Mouse (Mus musculus): ENCODE results near the gene Gart. TPM values are rescaled to one million over a fixed set of nuclear protein-coding genes. Genes with fewer than 3 reads are reported as not detected.
A peak's percentile ranks its signal among the peaks of the same experiment; 100 is the strongest.

The Gart gene
- polyA plus RNA-seq, 1 experiment from 2014 or later, result 95.7 TPM

DNA sequence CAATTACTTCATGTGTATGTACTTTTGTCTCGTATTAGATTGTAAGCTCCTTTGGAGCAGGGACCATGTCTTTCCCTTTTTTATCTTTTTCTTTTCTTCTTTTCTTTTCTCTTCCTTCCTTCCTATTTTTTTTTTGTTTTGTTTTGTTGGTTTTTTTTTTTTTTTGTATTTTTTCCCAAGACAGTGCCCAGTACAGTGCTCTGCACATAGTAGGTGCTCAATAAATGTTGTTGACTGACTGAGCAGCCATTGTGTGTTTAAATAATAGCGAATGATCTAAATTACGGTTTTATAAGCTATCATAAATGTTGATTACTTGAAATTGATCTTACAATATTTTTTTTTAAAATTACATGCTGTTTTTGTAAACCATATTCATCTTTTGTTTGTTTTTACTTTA, 17.0 kb upstream of the Gart start:
- Histone ChIP-seq H3K4me2 (no peak overlapping the region), H3K27ac (no peak overlapping the region), H3K4me1 (peaks cover 7% of the 10 kb centered on the region), H3K27me3 (no peaks in the 10 kb centered on the region), H3K9me3 (replicated peaks) (no peaks in the 10 kb centered on the region), H3K36me3 (ENCODE audit: poor library complexity, severe bottlenecking) (peaks cover 88% of the 10 kb centered on the region), H3K4me3 (no peak overlapping the region), H3K9ac (no peak overlapping the region)
- 94% methylated on average over 3 of the region's 3 CpGs for WGBS
- ATAC-seq, result no peak

DNA sequence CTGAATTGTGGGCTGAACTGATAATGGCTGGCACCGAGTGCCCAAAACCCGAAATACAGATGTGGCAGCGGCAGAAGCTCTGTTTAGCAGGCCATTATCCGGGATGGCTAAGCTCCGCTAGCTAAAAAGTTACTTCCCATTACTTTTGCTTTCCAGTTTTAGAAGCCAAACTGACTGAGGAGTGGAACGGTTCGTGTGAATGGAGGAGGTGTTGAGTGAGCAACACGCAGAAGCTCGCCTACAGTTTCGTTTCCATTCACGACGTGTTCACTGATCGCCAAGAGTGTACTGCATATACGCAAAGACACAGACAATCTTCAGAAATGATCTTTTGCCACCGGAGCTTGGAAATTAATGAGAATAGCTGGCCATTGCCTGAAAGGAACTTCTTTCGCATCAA, 15.6 kb upstream of the Gart start:
- ATAC-seq, result no peak
- WGBS, result 94% methylated on average over 16 of the region's 16 CpGs
- H3K4me3 ChIP-seq, result no peak overlapping the region
- H3K4me1 ChIP-seq, result peaks cover 7% of the 10 kb centered on the region
- H3K9me3 ChIP-seq (replicated peaks), result no peaks in the 10 kb centered on the region
- no peaks in the 10 kb centered on the region for H3K27me3 ChIP-seq
- H3K4me2 ChIP-seq, result no peak overlapping the region
- H3K27ac ChIP-seq, result no peak overlapping the region
- H3K36me3 ChIP-seq (ENCODE audit: poor library complexity, severe bottlenecking), result peaks cover 93% of the 10 kb centered on the region
- H3K9ac ChIP-seq, result no peak overlapping the region

DNA sequence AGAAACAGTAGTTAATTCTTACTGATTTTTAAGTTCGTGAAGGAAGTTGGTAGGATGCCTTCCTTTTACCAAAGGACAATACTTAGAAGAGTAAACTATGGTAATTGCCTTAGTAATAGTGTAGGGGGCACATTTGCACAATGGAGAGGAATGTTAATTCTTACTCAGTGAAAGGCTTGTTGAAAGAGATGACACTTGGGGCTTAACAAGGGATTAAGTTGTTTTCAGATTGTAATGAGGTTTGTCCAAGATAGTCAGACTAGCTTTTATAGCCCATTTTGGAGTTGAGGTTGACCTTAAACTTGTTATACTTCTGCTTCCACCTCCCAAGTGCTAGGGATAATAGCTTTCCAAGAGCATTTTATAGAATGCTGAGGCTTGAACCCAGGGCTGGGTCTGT, 14.6 kb upstream of the Gart start:
- no peak for ATAC-seq
- 17% methylated on average over 1 of the region's 1 CpGs for WGBS
- H3K4me3 ChIP-seq, result no peak overlapping the region

DNA sequence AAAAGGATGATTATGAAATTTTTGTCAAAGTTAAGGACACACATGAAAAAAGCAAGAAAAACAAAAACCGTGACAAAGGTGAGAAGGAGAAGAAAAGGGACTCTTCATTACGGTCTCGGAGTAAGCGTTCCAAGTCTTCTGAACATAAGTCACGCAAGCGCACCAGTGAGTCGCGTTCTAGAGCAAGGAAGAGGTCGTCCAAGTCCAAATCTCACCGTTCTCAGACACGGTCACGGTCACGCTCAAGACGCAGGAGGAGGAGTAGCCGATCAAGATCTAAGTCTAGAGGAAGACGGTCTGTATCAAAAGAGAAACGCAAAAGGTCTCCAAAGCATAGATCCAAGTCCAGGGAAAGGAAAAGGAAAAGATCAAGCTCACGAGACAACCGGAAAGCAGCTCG, 13.0 kb upstream of the Gart start:
- peaks cover 7% of the 10 kb centered on the region for H3K4me1 ChIP-seq
- WGBS, result 97% methylated on average over 20 of the region's 20 CpGs
- no peak overlapping the region for H3K4me3 ChIP-seq
- peaks cover 93% of the 10 kb centered on the region for H3K36me3 ChIP-seq (ENCODE audit: poor library complexity, severe bottlenecking)
- H3K27me3 ChIP-seq, result no peaks in the 10 kb centered on the region
- no peak overlapping the region for H3K27ac ChIP-seq
- no peak overlapping the region for H3K4me2 ChIP-seq
- no peak overlapping the region for H3K9ac ChIP-seq
- ATAC-seq, result no peak
- H3K9me3 ChIP-seq (replicated peaks), result no peaks in the 10 kb centered on the region

More for the DNA sequence above, 14.6 kb upstream of the Gart start:
- Histone ChIP-seq H3K9me3 (replicated peaks) (no peaks in the 10 kb centered on the region), H3K27ac (no peak overlapping the region), H3K36me3 (ENCODE audit: poor library complexity, severe bottlenecking) (peaks cover 93% of the 10 kb centered on the region), H3K9ac (no peak overlapping the region), H3K4me1 (peaks cover 7% of the 10 kb centered on the region), H3K4me2 (no peak overlapping the region), H3K27me3 (no peaks in the 10 kb centered on the region)

DNA sequence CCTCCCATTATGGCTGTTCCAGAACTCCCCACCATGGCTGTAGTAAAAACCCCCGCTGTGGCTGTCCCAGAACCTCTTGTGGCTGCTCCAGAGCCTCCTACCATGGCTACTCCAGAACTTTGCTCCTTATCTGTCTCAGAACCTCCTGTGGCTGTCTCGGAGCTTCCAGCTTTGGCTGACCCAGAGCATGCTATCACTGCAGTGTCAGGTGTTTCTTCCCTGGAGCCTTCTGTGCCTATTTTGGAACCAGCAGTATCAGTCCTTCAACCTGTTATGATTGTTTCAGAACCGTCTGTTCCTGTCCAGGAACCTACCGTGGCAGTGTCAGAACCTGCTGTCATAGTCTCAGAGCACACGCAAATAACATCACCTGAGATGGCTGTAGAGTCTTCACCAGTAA, 11.7 kb upstream of the Gart start:
- no peak overlapping the region for H3K4me3 ChIP-seq

DNA sequence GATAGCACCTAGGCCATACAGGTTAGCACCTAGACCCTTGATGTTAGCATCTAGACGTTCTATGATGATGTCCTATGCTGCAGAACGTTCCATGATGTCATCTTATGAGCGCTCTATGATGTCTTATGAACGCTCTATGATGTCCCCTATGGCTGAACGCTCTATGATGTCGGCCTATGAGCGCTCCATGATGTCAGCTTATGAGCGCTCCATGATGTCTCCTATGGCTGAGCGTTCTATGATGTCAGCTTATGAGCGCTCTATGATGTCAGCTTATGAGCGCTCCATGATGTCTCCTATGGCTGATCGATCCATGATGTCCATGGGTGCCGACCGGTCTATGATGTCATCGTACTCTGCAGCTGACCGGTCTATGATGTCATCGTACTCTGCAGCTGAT, 10.5 kb upstream of the Gart start:
- Histone ChIP-seq H3K27me3 (no peaks in the 10 kb centered on the region), H3K27ac (no peak overlapping the region), H3K9me3 (replicated peaks) (no peaks in the 10 kb centered on the region), H3K4me1 (peaks cover 11% of the 10 kb centered on the region), H3K4me2 (no peak overlapping the region), H3K9ac (no peak overlapping the region), H3K36me3 (ENCODE audit: poor library complexity, severe bottlenecking) (peaks cover 86% of the 10 kb centered on the region), H3K4me3 (no peak overlapping the region)
- no peak for ATAC-seq
- 98% methylated on average over 17 of the region's 17 CpGs for WGBS

More for the DNA sequence above, 11.7 kb upstream of the Gart start:
- peaks cover 7% of the 10 kb centered on the region for H3K4me1 ChIP-seq
- H3K9me3 ChIP-seq (replicated peaks), result no peaks in the 10 kb centered on the region
- no peaks in the 10 kb centered on the region for H3K27me3 ChIP-seq
- peaks cover 93% of the 10 kb centered on the region for H3K36me3 ChIP-seq (ENCODE audit: poor library complexity, severe bottlenecking)
- H3K4me2 ChIP-seq, result no peak overlapping the region
- 94% methylated on average over 5 of the region's 5 CpGs for WGBS
- no peak for ATAC-seq
- H3K27ac ChIP-seq, result no peak overlapping the region
- H3K9ac ChIP-seq, result no peak overlapping the region

DNA sequence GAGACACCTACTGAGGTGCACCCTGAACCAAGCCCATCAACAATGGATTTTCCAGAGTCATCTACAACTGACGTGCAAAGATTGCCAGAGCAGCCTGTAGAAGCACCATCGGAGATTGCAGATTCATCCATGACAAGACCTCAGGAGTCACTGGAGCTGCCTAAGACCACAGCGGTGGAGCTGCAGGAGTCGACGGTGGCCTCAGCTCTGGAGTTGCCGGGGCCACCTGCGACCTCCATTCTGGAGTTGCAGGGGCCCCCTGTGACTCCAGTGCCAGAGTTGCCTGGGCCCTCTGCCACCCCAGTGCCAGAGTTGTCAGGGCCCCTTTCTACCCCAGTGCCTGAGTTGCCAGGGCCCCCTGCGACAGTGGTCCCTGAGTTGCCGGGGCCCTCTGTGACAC, 8.5 kb upstream of the Gart start:
- H3K9ac ChIP-seq, result no peak overlapping the region
- H3K36me3 ChIP-seq (ENCODE audit: poor library complexity, severe bottlenecking), result peaks cover 81% of the 10 kb centered on the region
- H3K27ac ChIP-seq, result no peak overlapping the region
- no peak for ATAC-seq
- H3K4me2 ChIP-seq, result no peak overlapping the region
- WGBS, result 98% methylated on average over 9 of the region's 9 CpGs
- no peak overlapping the region for H3K4me3 ChIP-seq
- no peaks in the 10 kb centered on the region for H3K27me3 ChIP-seq
- peaks cover 14% of the 10 kb centered on the region; the same call in 1 of the 2 replicates for H3K4me1 ChIP-seq
- H3K9me3 ChIP-seq (replicated peaks), result no peaks in the 10 kb centered on the region

DNA sequence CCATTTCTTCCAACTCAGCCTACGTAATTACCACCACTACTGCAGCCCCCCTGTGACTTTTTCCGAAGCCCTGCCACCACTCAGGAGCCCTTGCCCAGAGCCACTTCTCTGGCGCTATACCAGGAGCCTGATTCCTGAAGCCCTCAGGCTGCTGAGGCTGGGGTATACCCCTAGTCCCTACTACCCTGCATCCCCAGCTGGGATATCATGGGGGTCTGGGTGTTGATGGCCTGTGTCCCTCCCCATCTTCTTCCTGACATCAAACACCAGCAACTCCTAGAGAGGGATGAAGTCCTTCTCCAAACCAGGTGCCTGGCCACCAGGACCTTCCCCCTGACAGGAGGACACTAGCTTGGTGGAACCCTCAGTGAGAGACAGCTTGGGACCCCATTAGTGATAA, 5.4 kb upstream of the Gart start:
- H3K27ac ChIP-seq, result no peak overlapping the region
- H3K27me3 ChIP-seq, result no peaks in the 10 kb centered on the region
- H3K36me3 ChIP-seq (ENCODE audit: poor library complexity, severe bottlenecking), result peaks cover 50% of the 10 kb centered on the region
- H3K9me3 ChIP-seq (replicated peaks), result no peaks in the 10 kb centered on the region
- no peak overlapping the region for H3K4me3 ChIP-seq
- ATAC-seq, result no peak
- WGBS, result 87% methylated on average over 3 of the region's 3 CpGs
- H3K4me1 ChIP-seq, result peaks cover 26% of the 10 kb centered on the region
- no peak overlapping the region for H3K9ac ChIP-seq
- H3K4me2 ChIP-seq, result no peak overlapping the region

DNA sequence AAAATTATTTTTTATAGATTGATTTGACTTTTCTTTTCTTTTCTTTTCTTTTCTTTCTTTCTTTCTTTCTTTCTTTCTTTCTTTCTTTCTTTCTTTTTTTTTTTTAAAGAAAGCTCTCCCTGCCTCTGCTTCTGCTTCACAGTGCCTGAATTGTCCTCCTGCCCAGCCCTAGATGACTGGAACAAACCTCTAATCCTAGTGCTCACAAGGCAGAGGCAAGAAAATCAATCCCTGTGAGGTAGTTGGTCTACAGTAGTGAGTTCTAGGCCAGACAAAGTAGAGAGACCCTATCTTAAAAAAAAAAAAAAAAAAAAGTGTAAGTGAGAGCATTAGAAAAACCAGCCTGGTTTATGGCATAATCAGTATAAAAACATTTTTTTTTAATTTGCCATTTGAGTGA, 3.0 kb upstream of the Gart start:
- H3K4me1 ChIP-seq, result peaks cover 34% of the 10 kb centered on the region
- H3K27me3 ChIP-seq, result no peaks in the 10 kb centered on the region
- no peak overlapping the region; the same call in 1 of the 2 replicates for H3K4me3 ChIP-seq
- H3K9me3 ChIP-seq (replicated peaks), result no peaks in the 10 kb centered on the region
- no peak overlapping the region for H3K27ac ChIP-seq
- no peak overlapping the region for H3K9ac ChIP-seq
- peaks cover 26% of the 10 kb centered on the region for H3K36me3 ChIP-seq (ENCODE audit: poor library complexity, severe bottlenecking)
- ATAC-seq, result no peak
- peak overlapping the region; percentile 42 for H3K4me2 ChIP-seq

DNA sequence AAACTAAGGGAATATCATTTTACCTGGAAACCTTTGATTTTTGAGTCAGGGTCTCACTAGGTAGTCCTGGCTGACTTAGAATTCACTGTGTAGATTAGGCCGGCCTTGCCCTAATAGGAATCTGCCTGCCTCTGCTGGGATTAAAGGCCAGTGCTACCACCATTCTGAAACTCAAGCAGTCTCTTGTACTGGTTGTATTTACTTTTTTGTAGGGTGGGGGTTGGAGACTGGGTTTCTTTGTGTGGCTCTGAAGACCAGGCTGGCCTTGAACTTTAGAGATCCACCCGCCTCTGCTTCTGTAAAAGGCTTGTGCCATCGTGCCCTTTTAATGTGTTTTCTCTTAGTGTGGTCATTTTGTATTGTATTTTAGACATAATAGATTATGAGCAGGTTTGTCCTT, 2.5 kb upstream of the Gart start:
- H3K4me1 ChIP-seq, result peaks cover 37% of the 10 kb centered on the region
- peak overlapping the region; percentile 47; the same call in 1 of the 2 replicates for H3K9ac ChIP-seq
- no peaks in the 10 kb centered on the region for H3K9me3 ChIP-seq (replicated peaks)
- ATAC-seq, result no peak
- no peak overlapping the region for H3K27ac ChIP-seq
- peaks cover 22% of the 10 kb centered on the region for H3K36me3 ChIP-seq (ENCODE audit: poor library complexity, severe bottlenecking)
- peak overlapping the region; percentile 80 for H3K4me3 ChIP-seq
- WGBS, result 61% methylated on average over 3 of the region's 3 CpGs
- H3K4me2 ChIP-seq, result peak overlapping the region; percentile 95
- H3K27me3 ChIP-seq, result no peaks in the 10 kb centered on the region

DNA sequence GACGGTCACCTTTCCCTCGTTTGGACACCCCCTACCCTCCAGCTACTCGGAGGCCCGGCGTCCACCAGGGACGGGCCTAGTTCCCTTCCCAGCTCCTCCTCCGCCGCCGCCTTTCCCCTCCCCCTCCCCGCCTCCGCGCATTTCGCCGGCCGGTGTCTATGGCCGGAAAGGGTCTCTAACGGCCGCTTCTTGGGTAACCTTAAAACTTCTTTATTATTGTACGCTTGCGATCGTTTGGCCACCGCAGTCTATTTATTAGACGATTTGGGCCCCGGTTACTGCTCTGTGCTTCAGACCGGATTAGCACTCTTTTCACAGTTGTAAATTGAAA, 1.4 kb upstream of the Gart start:
- Histone ChIP-seq H3K36me3 (ENCODE audit: poor library complexity, severe bottlenecking) (peaks cover 18% of the 10 kb centered on the region), H3K27ac (peak overlapping the region; percentile 98), H3K4me2 (peak overlapping the region; percentile 95), H3K4me1 (peaks cover 37% of the 10 kb centered on the region), H3K4me3 (peak overlapping the region; percentile 80), H3K27me3 (no peaks in the 10 kb centered on the region), H3K9ac (peak overlapping the region; percentile 89), H3K9me3 (replicated peaks) (no peaks in the 10 kb centered on the region)
- peak; percentile 59 for ATAC-seq
- under 1% methylated on average over 25 of the region's 25 CpGs for WGBS

DNA sequence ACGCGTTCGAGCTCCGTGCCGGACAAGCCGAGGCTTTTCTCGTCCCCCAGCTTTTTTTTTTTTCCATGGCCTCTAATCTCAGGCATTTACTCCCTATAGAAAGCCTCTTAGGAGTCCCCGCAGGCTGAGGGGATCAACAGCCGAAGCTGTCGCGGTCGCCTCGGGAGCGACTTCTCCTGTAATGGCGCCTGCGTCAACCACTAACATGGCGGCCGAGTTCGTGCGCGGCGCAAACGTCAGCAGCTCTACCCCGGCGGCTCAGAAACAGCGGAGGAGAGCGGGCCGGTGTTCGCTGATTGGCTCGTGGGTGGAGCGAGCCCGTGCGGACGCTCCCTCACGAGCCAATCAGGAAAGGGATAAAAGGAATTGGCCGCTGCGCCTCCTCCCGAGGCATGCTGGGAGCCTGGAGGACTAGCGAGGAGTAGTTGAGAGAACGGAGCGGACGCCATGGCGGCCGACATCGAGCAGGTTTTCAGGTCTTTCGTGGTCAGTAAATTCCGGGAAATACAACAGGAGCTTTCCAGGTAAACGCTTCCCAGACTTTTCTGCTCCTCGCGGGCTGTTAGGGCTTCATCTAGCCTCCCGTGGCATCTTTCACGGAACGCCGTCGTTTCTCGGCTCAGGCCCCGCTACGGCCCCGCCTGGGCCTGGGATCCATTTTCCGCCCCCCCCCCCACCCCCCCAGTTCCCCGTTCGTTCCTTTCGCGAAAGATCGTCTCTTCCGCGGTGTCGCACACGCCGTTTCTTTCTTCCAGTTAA, 888 bp upstream of the Gart start, which contains the start of gene Son:
Gene Son (plus strand): TSS at position 46 of the 759 bp plus-strand sequence.
- Histone ChIP-seq H3K4me2 (peak within 1 kb of the TSS; percentile 95), H3K9ac (peak within 1 kb of the TSS; percentile 89), H3K4me3 (peak within 1 kb of the TSS; percentile 80), H3K27ac (peak within 1 kb of the TSS; percentile 98), H3K4me1 (peaks cover 36% of the 10 kb centered on the region), H3K36me3 (ENCODE audit: poor library complexity, severe bottlenecking) (peaks cover 23% of the 10 kb centered on the region), H3K9me3 (replicated peaks) (no peaks in the 10 kb centered on the region), H3K27me3 (no peaks in the 10 kb centered on the region)
- WGBS, result under 1% methylated on average over 68 of the region's 70 CpGs
- peak; percentile 98 for ATAC-seq
